18 mouse cellular contexts compared by ENCODE assay signal in genomic region chr17:45950533-45951164, GRCm38 (mm10).
A peak's percentile ranks its signal among the peaks of the same experiment; 100 is the strongest.
DNase-seq lines count a peak whose midpoint lies in the region; ATAC-seq and TF ChIP-seq lines count a peak whose summit lies in the region.
"Had no signal": no experiment of that assay in that cellular context is flagged by ENCODE, and none has a peak within 500 bp of the region (broad histone marks: within the 10 kb centered on the region; RNA-seq: fewer than 3 reads in every experiment).

No protein-coding gene starts in this region.

- TF ChIP-seq CTCF in liver, adult 2 months (IDR thresholded peaks at IDR 0.05; ENCODE audit: low read depth, low read length): no peak

- no peaks in the 10 kb centered on the region for H3K36me3 ChIP-seq in liver, adult 2 months (ENCODE audit: control insufficient read depth, insufficient read depth, low read length)
- H3K36me3 ChIP-seq: forebrain, embryonic 15.5 days had no signal

- no peaks in the 10 kb centered on the region for H3K79me2 ChIP-seq in liver, adult 2 months (ENCODE audit: control insufficient read depth, insufficient read depth, low read length)

- DNase-seq in liver, adult 2 months (ENCODE audit: extremely low read depth, low read depth, low spot score): peak; percentile 82
- no peak for DNase-seq in liver
- DNase-seq in adrenal gland, adult 2 months: peak; percentile 87
- peak; percentile 85 to 88 for DNase-seq in adrenal gland, postnatal 36 days
- DNase-seq in kidney, postnatal 25 days: peak; percentile 56 to 74
- no peak for DNase-seq in gastrocnemius, postnatal 4 days (ENCODE audit: low spot score in 2 of 2)
- DNase-seq in cerebellum, adult 18-20 months: no peak
- DNase-seq: B cell, adult 2 months; cerebellum, adult 11 months; heart, adult 2 months; layer of hippocampus, adult 9-11 months; lung, postnatal 14 days; right cerebral cortex, postnatal 14 days; thymus, postnatal 25 days had no signal

- H3K27ac ChIP-seq in liver, adult 2 months (replicated peaks; ENCODE audit: insufficient read depth, low read depth, low read length): no peak overlapping the region
- H3K27ac ChIP-seq: forebrain, embryonic 15.5 days; heart, adult 2 months had no signal

- ATAC-seq in megakaryocyte, adult 5-6 weeks (ENCODE audit: poor library complexity, severe bottlenecking): no peak
- ATAC-seq: activated CD4-positive, CD25-positive, alpha-beta regulatory T cell, adult 4 months; forebrain, embryonic 15.5 days had no signal

- WGBS in liver, adult 2 months: 33% methylated on average over 9 of the region's 9 CpGs

- TF ChIP-seq POLR2A in liver, adult 2 months (IDR thresholded peaks at IDR 0.05; ENCODE audit: extremely low read depth, insufficient read depth, low read length): no peak

- H3K27me3 ChIP-seq in liver, adult 2 months (ENCODE audit: control insufficient read depth, insufficient read depth, low read length): no peaks in the 10 kb centered on the region
- H3K27me3 ChIP-seq: forebrain, embryonic 15.5 days had no signal

- H3K4me1 ChIP-seq in liver, adult 2 months (ENCODE audit: control insufficient read depth, insufficient read depth, low read length): no peaks in the 10 kb centered on the region
- H3K4me1 ChIP-seq: forebrain, embryonic 15.5 days had no signal

- H3K9ac ChIP-seq in liver, adult 2 months (ENCODE audit: low read depth, low read length): no peak overlapping the region
- H3K9ac ChIP-seq: forebrain, embryonic 15.5 days had no signal

- no peak overlapping the region for H3K4me3 ChIP-seq in liver, adult 2 months (ENCODE audit: insufficient read depth, low read depth, low read length)
- H3K4me3 ChIP-seq: erythroblast, embryonic 14.5 days; forebrain, embryonic 15.5 days; heart, adult 2 months had no signal

Comparison
In these comparisons a context has a peak if more than half of its experiments do, and no peak if none do; other contexts are left out.
1. DNase-seq: peak in liver, adult 2 months (single experiment), adrenal gland, adult 2 months (single experiment), adrenal gland, postnatal 36 days (2 of 2) and kidney, postnatal 25 days (2 of 2); none in liver (single experiment), gastrocnemius, postnatal 4 days (0 of 2) and cerebellum, adult 18-20 months (0 of 2).